Mouse (Mus musculus): Measurements from ENCODE around the gene Gm5580.

DNA sequence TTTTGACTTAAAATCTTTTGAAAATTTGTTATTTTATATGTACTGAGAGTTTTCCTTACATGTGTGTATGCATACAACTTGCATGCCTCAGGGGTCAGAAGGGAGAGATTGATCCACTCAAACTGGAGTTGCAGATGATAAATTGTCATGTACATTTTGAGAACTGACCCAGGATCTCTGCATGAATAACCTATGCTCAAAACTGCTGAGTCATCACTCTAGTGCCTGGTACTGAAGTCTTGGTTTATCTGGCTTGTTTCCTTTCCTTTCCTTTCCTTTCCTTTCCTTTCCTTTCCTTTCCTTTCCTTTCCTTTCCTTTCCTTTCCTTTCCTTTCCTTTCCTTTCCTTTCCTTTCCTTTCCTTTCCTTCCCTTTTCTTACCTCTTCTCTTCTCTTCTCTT lies 36.1 kb upstream of the Gm5580 start:
- no peak for TF ChIP-seq CTCF (IDR thresholded peaks at IDR 0.05; ENCODE audit: low read depth, low read length)
- no peak for TF ChIP-seq POLR2A (IDR thresholded peaks at IDR 0.05; ENCODE audit: borderline replicate concordance, low read depth, low read length)
